Mouse (Mus musculus): Measurements from ENCODE around the gene Ppp1r35. TPM values are rescaled to one million over a fixed set of nuclear protein-coding genes. Genes with fewer than 3 reads are reported as not detected.

Gene Ppp1r35
- polyA plus RNA-seq, 1 experiment from 2014 or later = 53.4 TPM

DNA sequence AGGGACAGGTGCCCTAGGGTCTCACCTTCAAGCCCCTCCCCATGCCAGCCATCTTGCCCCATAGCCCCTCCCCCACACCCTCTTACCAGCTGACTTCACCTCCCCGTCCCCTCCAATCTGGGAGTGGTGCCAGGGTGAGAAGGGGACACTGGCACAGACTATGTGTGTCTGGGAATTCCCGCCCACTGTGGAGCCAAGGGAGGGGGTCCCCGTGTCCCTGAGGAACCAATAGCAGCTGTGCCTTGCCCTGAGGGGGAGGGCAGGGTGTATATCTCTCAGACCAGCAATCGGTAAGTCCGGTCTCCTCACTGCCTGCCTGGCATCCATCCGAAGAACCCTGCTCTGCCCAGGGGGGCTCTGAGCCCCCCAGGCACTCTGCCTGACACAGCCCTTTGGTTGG is 20.8 kb upstream of the Ppp1r35 start:
- peak; percentile 71 for DNase-seq
- H3K4me1 ChIP-seq (ENCODE audit: control insufficient read depth, insufficient read depth, low read length) = peaks cover 2% of the 10 kb centered on the region; the same call in 1 of the 2 replicates
- H3K4me3 ChIP-seq (replicated peaks; ENCODE audit: low read depth, low read length) = no peak overlapping the region
- no peak overlapping the region for H3K9ac ChIP-seq (replicated peaks; ENCODE audit: low read length)
- 73% methylated on average over 6 of the region's 6 CpGs for WGBS
- no peak overlapping the region for H3K4me2 ChIP-seq (ENCODE audit: low read length)
- H3K27me3 ChIP-seq (ENCODE audit: control insufficient read depth, insufficient read depth, low read length) = no peaks in the 10 kb centered on the region
- peak; percentile 57 for ATAC-seq (ENCODE audit: low FRiP score, low TSS enrichment)
- no peak overlapping the region for H3K27ac ChIP-seq (replicated peaks; ENCODE audit: low read depth, low read length)
- no peaks in the 10 kb centered on the region for H3K9me3 ChIP-seq (ENCODE audit: control insufficient read depth, low read length)
- H3K36me3 ChIP-seq (ENCODE audit: control insufficient read depth, insufficient read depth, low read length) = peaks cover 15% of the 10 kb centered on the region

DNA sequence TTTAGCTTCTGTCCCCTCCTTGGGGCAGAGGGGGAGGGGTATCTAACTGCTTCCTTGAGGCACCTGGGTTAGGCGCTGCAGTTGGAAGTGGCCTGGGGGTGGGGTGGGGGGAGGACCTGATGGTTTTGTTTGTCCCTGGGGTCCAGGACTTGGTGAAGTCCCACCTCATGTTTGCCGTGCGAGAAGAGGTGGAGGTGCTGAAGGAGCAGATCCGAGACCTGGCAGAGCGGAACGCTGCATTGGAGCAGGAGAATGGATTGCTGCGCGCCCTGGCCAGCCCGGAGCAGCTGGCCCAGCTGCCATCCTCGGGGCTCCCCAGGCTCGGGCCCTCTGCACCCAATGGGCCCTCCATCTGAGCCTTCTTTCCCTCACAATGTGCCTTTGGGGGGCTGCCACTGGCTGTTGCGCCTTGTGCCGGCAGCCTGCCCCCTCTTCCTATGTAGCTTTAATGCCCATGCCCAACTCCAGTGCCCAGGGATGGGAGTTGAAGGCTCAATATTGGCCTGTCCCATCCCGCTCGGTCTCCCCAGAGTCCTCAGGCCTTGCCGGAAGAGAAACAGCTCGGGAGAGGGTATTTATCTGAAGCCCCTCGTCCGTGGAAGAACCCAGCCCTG is 19.6 kb upstream of the Ppp1r35 start:
- ATAC-seq (ENCODE audit: low FRiP score, low TSS enrichment) (no peak), DNase-seq (no peak)
- peaks cover 2% of the 10 kb centered on the region; the same call in 1 of the 2 replicates for H3K4me1 ChIP-seq (ENCODE audit: control insufficient read depth, insufficient read depth, low read length)
- H3K36me3 ChIP-seq (ENCODE audit: control insufficient read depth, insufficient read depth, low read length) = peaks cover 7% of the 10 kb centered on the region
- no peaks in the 10 kb centered on the region for H3K9me3 ChIP-seq (ENCODE audit: control insufficient read depth, low read length)
- H3K27me3 ChIP-seq (ENCODE audit: control insufficient read depth, insufficient read depth, low read length) = no peaks in the 10 kb centered on the region
- H3K4me3 ChIP-seq (replicated peaks; ENCODE audit: low read depth, low read length) = no peak overlapping the region
- no peak overlapping the region for H3K4me2 ChIP-seq (ENCODE audit: low read length)
- 92% methylated on average over 19 of the region's 19 CpGs for WGBS
- H3K9ac ChIP-seq (replicated peaks; ENCODE audit: low read length) = no peak overlapping the region; the same call in 1 of the 2 replicates
- H3K27ac ChIP-seq (replicated peaks; ENCODE audit: low read depth, low read length) = peak overlapping the region; percentile 57

- 17% methylated on average over 4 of the region's 4 CpGs for WGBS
- no peaks in the 10 kb centered on the region for H3K27me3 ChIP-seq (ENCODE audit: control insufficient read depth, insufficient read depth, low read length)
- H3K4me2 ChIP-seq (ENCODE audit: low read length) = no peak overlapping the region
- peak overlapping the region; percentile 57 for H3K27ac ChIP-seq (replicated peaks; ENCODE audit: low read depth, low read length)
- no peaks in the 10 kb centered on the region for H3K9me3 ChIP-seq (ENCODE audit: control insufficient read depth, low read length)
- H3K9ac ChIP-seq (replicated peaks; ENCODE audit: low read length) = no peak overlapping the region
- H3K36me3 ChIP-seq (ENCODE audit: control insufficient read depth, insufficient read depth, low read length) = peaks cover 5% of the 10 kb centered on the region; the same call in 1 of the 2 replicates
- H3K4me1 ChIP-seq (ENCODE audit: control insufficient read depth, insufficient read depth, low read length) = peaks cover 2% of the 10 kb centered on the region; the same call in 1 of the 2 replicates
- peak; percentile 74 for ATAC-seq (ENCODE audit: low FRiP score, low TSS enrichment)
- no peak overlapping the region for H3K4me3 ChIP-seq (replicated peaks; ENCODE audit: low read depth, low read length)
- DNase-seq = peak; percentile 84
These were observed 18.7 kb upstream of the Ppp1r35 start for GRCm38 (mm10) chr5:137759971-137760412.

GRCm38 (mm10) chr5:137764609-137765340 is 13.9 kb upstream of the Ppp1r35 start:
- H3K27me3 ChIP-seq (ENCODE audit: control insufficient read depth, insufficient read depth, low read length) = no peaks in the 10 kb centered on the region
- no peak overlapping the region for H3K27ac ChIP-seq (replicated peaks; ENCODE audit: low read depth, low read length)
- ATAC-seq (ENCODE audit: low FRiP score, low TSS enrichment) (no peak), DNase-seq (no peak)
- WGBS = 40% methylated on average over 9 of the region's 9 CpGs
- H3K4me3 ChIP-seq (replicated peaks; ENCODE audit: low read depth, low read length) = no peak overlapping the region
- H3K36me3 ChIP-seq (ENCODE audit: control insufficient read depth, insufficient read depth, low read length) = no peaks in the 10 kb centered on the region
- peaks cover 7% of the 10 kb centered on the region for H3K4me1 ChIP-seq (ENCODE audit: control insufficient read depth, insufficient read depth, low read length)
- H3K9ac ChIP-seq (replicated peaks; ENCODE audit: low read length) = no peak overlapping the region
- H3K4me2 ChIP-seq (ENCODE audit: low read length) = no peak overlapping the region
- no peaks in the 10 kb centered on the region for H3K9me3 ChIP-seq (ENCODE audit: control insufficient read depth, low read length)

- peak; percentile 47 for DNase-seq
These were observed 12.4 kb upstream of the Ppp1r35 start for GRCm38 (mm10) chr5:137766270-137766669.

DNA sequence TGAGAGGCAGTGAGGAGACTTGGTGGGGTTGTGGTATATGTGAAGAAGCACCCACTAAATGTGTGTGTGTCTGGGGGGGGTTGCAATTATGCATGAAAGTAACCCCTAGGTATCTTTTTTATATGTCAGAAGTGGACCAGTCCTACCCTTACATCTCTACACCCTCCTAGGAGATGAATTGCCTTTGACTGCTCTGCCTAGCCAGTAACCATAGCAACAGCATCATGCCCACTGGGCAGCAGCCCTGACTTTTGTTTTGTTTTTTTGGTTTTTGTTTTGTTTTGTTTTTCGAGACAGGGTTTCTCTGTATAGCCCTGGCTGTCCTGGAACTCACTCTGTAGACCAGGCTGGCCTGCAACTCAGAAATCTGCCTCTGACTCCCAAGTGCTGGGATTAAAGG is 10.2 kb upstream of the Ppp1r35 start:
- Histone ChIP-seq H3K9ac (replicated peaks; ENCODE audit: low read length) (no peak overlapping the region), H3K27me3 (ENCODE audit: control insufficient read depth, insufficient read depth, low read length) (no peaks in the 10 kb centered on the region), H3K4me2 (ENCODE audit: low read length) (no peak overlapping the region), H3K4me3 (replicated peaks; ENCODE audit: low read depth, low read length) (no peak overlapping the region), H3K4me1 (ENCODE audit: control insufficient read depth, insufficient read depth, low read length) (peaks cover 5% of the 10 kb centered on the region; the same call in 1 of the 2 replicates), H3K27ac (replicated peaks; ENCODE audit: low read depth, low read length) (peak overlapping the region; percentile 66), H3K36me3 (ENCODE audit: control insufficient read depth, insufficient read depth, low read length) (no peaks in the 10 kb centered on the region), H3K9me3 (ENCODE audit: control insufficient read depth, low read length) (no peaks in the 10 kb centered on the region)
- WGBS = 6% methylated on average over 1 of the region's 1 CpGs
- no peak for ATAC-seq (ENCODE audit: low FRiP score, low TSS enrichment)
- peak; percentile 58 for DNase-seq

More at GRCm38 (mm10) chr5:137766270-137766669, 12.4 kb upstream of the Ppp1r35 start:
- no peaks in the 10 kb centered on the region for H3K36me3 ChIP-seq (ENCODE audit: control insufficient read depth, insufficient read depth, low read length)
- ATAC-seq (ENCODE audit: low FRiP score, low TSS enrichment) = no peak
- H3K9me3 ChIP-seq (ENCODE audit: control insufficient read depth, low read length) = no peaks in the 10 kb centered on the region
- no peaks in the 10 kb centered on the region for H3K27me3 ChIP-seq (ENCODE audit: control insufficient read depth, insufficient read depth, low read length)
- no peak overlapping the region for H3K9ac ChIP-seq (replicated peaks; ENCODE audit: low read length)
- H3K4me1 ChIP-seq (ENCODE audit: control insufficient read depth, insufficient read depth, low read length) = peaks cover 5% of the 10 kb centered on the region; the same call in 1 of the 2 replicates
- WGBS = 58% methylated on average over 3 of the region's 3 CpGs
- no peak overlapping the region for H3K4me2 ChIP-seq (ENCODE audit: low read length)
- no peak overlapping the region for H3K4me3 ChIP-seq (replicated peaks; ENCODE audit: low read depth, low read length)
- no peak overlapping the region for H3K27ac ChIP-seq (replicated peaks; ENCODE audit: low read depth, low read length)

DNA sequence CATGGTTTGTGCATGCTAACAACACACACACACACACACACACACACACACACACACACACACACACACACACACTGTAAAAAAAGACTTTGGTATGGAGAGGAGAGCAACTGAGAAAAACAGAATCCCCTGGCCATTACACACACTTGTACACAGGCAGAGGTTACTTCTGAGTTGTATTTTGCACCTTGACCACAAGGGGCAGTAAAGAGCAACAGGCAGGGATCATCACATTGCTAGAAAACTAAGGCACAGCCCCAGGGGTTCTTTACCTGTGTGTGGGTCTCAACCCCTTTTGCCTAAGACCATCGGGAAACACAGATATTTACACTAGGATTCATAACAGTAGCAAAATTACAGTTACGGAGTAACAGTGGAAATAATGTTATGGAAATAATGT is 7.9 kb upstream of the Ppp1r35 start:
- no peak overlapping the region for H3K4me2 ChIP-seq (ENCODE audit: low read length)
- ATAC-seq (ENCODE audit: low FRiP score, low TSS enrichment) (no peak), DNase-seq (peak; percentile 81)
- no peaks in the 10 kb centered on the region for H3K27me3 ChIP-seq (ENCODE audit: control insufficient read depth, insufficient read depth, low read length)
- H3K9ac ChIP-seq (replicated peaks; ENCODE audit: low read length) = no peak overlapping the region
- H3K4me3 ChIP-seq (replicated peaks; ENCODE audit: low read depth, low read length) = no peak overlapping the region
- H3K4me1 ChIP-seq (ENCODE audit: control insufficient read depth, insufficient read depth, low read length) = peaks cover 5% of the 10 kb centered on the region; the same call in 1 of the 2 replicates
- H3K36me3 ChIP-seq (ENCODE audit: control insufficient read depth, insufficient read depth, low read length) = no peaks in the 10 kb centered on the region
- H3K27ac ChIP-seq (replicated peaks; ENCODE audit: low read depth, low read length) = no peak overlapping the region
- WGBS = 48% methylated on average over 2 of the region's 2 CpGs
- no peaks in the 10 kb centered on the region for H3K9me3 ChIP-seq (ENCODE audit: control insufficient read depth, low read length)

DNA sequence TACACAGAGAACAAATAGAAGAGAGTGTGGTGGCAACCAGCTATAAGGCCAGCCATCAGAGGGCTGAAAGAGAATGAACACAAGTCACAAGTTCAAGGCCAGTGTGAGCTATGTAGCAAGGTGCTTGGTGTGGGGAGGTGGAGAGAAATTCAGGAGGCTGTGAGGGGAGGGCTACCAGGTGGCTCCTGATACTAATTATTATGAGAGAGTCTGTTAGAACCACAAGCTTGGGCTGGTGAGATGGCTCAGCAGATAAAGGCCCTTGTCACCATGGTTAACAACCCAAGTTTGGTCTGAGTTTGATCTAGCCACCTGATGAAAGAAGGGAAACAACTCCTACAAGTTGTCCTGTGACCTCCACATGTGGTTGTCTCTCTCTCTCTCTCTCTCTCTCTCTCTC is 5.9 kb upstream of the Ppp1r35 start:
- no peak overlapping the region for H3K27ac ChIP-seq (replicated peaks; ENCODE audit: low read depth, low read length)
- ATAC-seq (ENCODE audit: low FRiP score, low TSS enrichment) (no peak), DNase-seq (no peak)
- H3K4me3 ChIP-seq (replicated peaks; ENCODE audit: low read depth, low read length) = no peak overlapping the region
- H3K27me3 ChIP-seq (ENCODE audit: control insufficient read depth, insufficient read depth, low read length) = no peaks in the 10 kb centered on the region
- H3K9ac ChIP-seq (replicated peaks; ENCODE audit: low read length) = no peak overlapping the region
- no peaks in the 10 kb centered on the region for H3K36me3 ChIP-seq (ENCODE audit: control insufficient read depth, insufficient read depth, low read length)
- no peak overlapping the region for H3K4me2 ChIP-seq (ENCODE audit: low read length)
- H3K9me3 ChIP-seq (ENCODE audit: control insufficient read depth, low read length) = no peaks in the 10 kb centered on the region
- peaks cover 5% of the 10 kb centered on the region; the same call in 1 of the 2 replicates for H3K4me1 ChIP-seq (ENCODE audit: control insufficient read depth, insufficient read depth, low read length)

Data from midbrain, embryonic 14.5 days (tissue).